Mouse (Mus musculus): Measurements from ENCODE around the gene E030030I06Rik. TPM values are rescaled to one million over a fixed set of nuclear protein-coding genes. Genes with fewer than 3 reads are reported as not detected.
"Not testable (repeated sequence)": the region's sequence is repeated elsewhere in the genome, so short reads cannot be mapped to it uniquely, and the experiment has no call there.

E030030I06Rik gene
- polyA plus RNA-seq, 1 experiment from 2014 or later = 20.7 TPM

DNA sequence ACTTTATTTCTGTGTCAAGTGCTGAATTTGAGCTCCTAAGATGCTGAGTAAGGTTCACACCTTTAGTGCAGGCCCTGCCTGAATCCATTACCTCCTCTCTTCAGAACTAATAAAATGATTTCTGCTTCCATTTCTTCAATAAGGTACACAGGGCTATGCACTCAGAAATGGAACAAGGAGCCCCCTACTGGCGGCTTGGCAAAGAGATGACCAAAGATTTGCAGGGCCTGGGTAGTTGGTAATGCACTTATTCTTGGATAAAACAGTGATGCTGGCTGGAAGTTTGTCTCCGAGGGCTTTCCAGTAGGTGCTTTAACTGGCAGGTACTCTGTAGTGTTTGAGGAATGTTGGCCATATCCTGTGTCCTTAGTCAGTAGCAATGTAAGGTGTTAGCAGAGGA, 76.3 kb downstream of the E030030I06Rik start:
- WGBS = 55% methylated on average over 2 of the region's 2 CpGs
- Histone ChIP-seq H3K36me3 (ENCODE audit: control insufficient read depth, insufficient read depth, low read length) (no peaks in the 10 kb centered on the region), H3K27me3 (ENCODE audit: control insufficient read depth, insufficient read depth, low read length) (no peaks in the 10 kb centered on the region), H3K9me3 (ENCODE audit: control insufficient read depth, low read length) (no peaks in the 10 kb centered on the region), H3K27ac (replicated peaks in 1 of 2; ENCODE audit: control insufficient read depth in 1 of 2, insufficient read depth in 1 of 2, low read depth in 2 of 2, low read length in 2 of 2) (no peak overlapping the region), H3K4me1 (ENCODE audit: control insufficient read depth in 2 of 2, insufficient read depth in 2 of 2, low read length in 2 of 2) (no peaks in the 10 kb centered on the region), H3K9ac (ENCODE audit: low read length) (no peak overlapping the region), H3K4me3 (ENCODE audit: control insufficient read depth in 1 of 2, insufficient read depth in 1 of 2, low read depth in 1 of 2, low read length in 2 of 2) (no peak overlapping the region), H3K4me2 (ENCODE audit: low read length) (no peak overlapping the region)
- no peak for ATAC-seq (ENCODE audit: insufficient number of reproducible peaks, insufficient read depth, low FRiP score, low read depth)

DNA sequence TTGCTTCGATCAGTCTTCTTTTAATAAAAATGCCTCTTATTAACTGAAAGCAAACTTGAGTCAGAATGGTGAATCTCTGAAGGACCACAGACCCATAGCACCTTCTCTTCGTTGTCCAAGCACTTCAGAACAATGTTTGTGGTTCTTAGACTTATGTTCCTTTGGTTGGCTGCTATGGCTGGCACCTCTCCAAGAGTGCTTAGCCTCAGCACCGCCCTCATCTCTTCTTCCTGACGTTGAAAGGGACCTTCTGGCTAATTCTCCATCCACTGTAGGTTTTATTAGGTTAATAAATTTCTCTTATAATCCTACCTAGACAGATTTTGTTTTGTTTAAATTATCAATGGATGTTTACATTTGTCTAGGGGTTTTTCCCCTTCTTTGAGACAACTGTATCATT, 78.5 kb downstream of the E030030I06Rik start:
- H3K4me1 ChIP-seq (ENCODE audit: control insufficient read depth in 2 of 2, insufficient read depth in 2 of 2, low read length in 2 of 2) = no peaks in the 10 kb centered on the region
- H3K9ac ChIP-seq (ENCODE audit: low read length) = no peak overlapping the region
- 52% methylated on average over 4 of the region's 4 CpGs for WGBS
- no peaks in the 10 kb centered on the region for H3K9me3 ChIP-seq (ENCODE audit: control insufficient read depth, low read length)
- no peak overlapping the region for H3K4me2 ChIP-seq (ENCODE audit: low read length)
- no peaks in the 10 kb centered on the region for H3K36me3 ChIP-seq (ENCODE audit: control insufficient read depth, insufficient read depth, low read length)
- no peak for ATAC-seq (ENCODE audit: insufficient number of reproducible peaks, insufficient read depth, low FRiP score, low read depth)
- H3K27ac ChIP-seq (replicated peaks in 1 of 2; ENCODE audit: control insufficient read depth in 1 of 2, insufficient read depth in 1 of 2, low read depth in 2 of 2, low read length in 2 of 2) = no peak overlapping the region
- no peak overlapping the region for H3K4me3 ChIP-seq (ENCODE audit: control insufficient read depth in 1 of 2, insufficient read depth in 1 of 2, low read depth in 1 of 2, low read length in 2 of 2)
- H3K27me3 ChIP-seq (ENCODE audit: control insufficient read depth, insufficient read depth, low read length) = no peaks in the 10 kb centered on the region

- no peak for ATAC-seq (ENCODE audit: insufficient number of reproducible peaks, insufficient read depth, low FRiP score, low read depth)
- no peaks in the 10 kb centered on the region for H3K36me3 ChIP-seq (ENCODE audit: control insufficient read depth, insufficient read depth, low read length)
- H3K4me2 ChIP-seq (ENCODE audit: low read length) = no peak overlapping the region
- WGBS = 85% methylated on average over 2 of the region's 2 CpGs
- no peaks in the 10 kb centered on the region for H3K27me3 ChIP-seq (ENCODE audit: control insufficient read depth, insufficient read depth, low read length)
- no peak overlapping the region for H3K27ac ChIP-seq (replicated peaks in 1 of 2; ENCODE audit: control insufficient read depth in 1 of 2, insufficient read depth in 1 of 2, low read depth in 2 of 2, low read length in 2 of 2)
- H3K4me3 ChIP-seq (ENCODE audit: control insufficient read depth in 1 of 2, insufficient read depth in 1 of 2, low read depth in 1 of 2, low read length in 2 of 2) = no peak overlapping the region
- H3K9ac ChIP-seq (ENCODE audit: low read length) = no peak overlapping the region
- no peaks in the 10 kb centered on the region for H3K9me3 ChIP-seq (ENCODE audit: control insufficient read depth, low read length)
- no peaks in the 10 kb centered on the region for H3K4me1 ChIP-seq (ENCODE audit: control insufficient read depth in 2 of 2, insufficient read depth in 2 of 2, low read length in 2 of 2)
These were observed 78.9 kb downstream of the E030030I06Rik start for GRCm38 (mm10) chr10:22070168-22070567.

DNA sequence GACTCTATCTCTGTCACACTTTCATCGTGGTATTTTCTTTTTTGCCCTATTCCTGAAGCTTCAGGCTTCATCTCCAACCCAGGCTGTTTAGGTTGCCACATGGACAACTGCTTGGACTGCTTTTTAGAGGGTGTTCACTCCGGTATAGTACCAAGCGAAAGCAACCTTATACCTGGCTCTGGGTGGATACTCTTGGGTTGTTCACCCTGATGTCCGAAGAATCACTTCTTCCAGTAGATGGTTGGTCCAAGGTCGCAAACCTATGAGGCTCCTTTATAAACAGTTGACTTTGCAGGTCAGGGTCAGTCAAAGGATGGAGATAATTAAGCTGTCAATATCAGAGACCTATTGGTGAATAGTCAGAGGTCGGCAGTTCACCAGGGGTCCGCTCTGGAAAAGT, 81.1 kb downstream of the E030030I06Rik start, which contains the start of gene 4930444G20Rik:
Gene 4930444G20Rik (minus strand): TSS at position 101 of the 400 bp plus-strand sequence.
- H3K27ac ChIP-seq (replicated peaks in 1 of 2; ENCODE audit: control insufficient read depth in 1 of 2, insufficient read depth in 1 of 2, low read depth in 2 of 2, low read length in 2 of 2); H3K27me3 ChIP-seq (ENCODE audit: control insufficient read depth, insufficient read depth, low read length); H3K36me3 ChIP-seq (ENCODE audit: control insufficient read depth, insufficient read depth, low read length); H3K4me1 ChIP-seq (ENCODE audit: control insufficient read depth in 2 of 2, insufficient read depth in 2 of 2, low read length in 2 of 2); H3K4me2 ChIP-seq (ENCODE audit: low read length); H3K9me3 ChIP-seq (ENCODE audit: control insufficient read depth, low read length); H3K4me3 ChIP-seq (ENCODE audit: control insufficient read depth in 1 of 2, insufficient read depth in 1 of 2, low read depth in 1 of 2, low read length in 2 of 2); ATAC-seq (ENCODE audit: insufficient number of reproducible peaks, insufficient read depth, low FRiP score, low read depth); H3K9ac ChIP-seq (ENCODE audit: low read length): not testable (repeated sequence)
- 83% methylated on average over 7 of the region's 7 CpGs for WGBS

Other genes with a start within 250 kb of the E030030I06Rik start
- gene 4930444G20Rik, start 81.2 kb downstream of the E030030I06Rik start, polyA plus RNA-seq (2014; fragmentation: Nextera tagmentation; extraction: Ambion mirVana) = not detected in 2 replicates
- 1.6 and 2.7 TPM in 2 replicates for gene Raet1e, start 9.3 kb upstream of the E030030I06Rik start, polyA plus RNA-seq (2014; fragmentation: Nextera tagmentation; extraction: Ambion mirVana)
- gene H60b, start 9.3 kb upstream of the E030030I06Rik start, polyA plus RNA-seq (2014; fragmentation: Nextera tagmentation; extraction: Ambion mirVana) = 0.19 and 0.75 TPM in 2 replicates
- 5.0 and 5.6 TPM in 2 replicates for gene Raet1d, start 211.3 kb upstream of the E030030I06Rik start, polyA plus RNA-seq (2014; fragmentation: Nextera tagmentation; extraction: Ambion mirVana)